ENCODE assay signal across 11 mouse cellular contexts in genomic region chr14:22679705-22680643, GRCm38 (mm10).
DNase-seq lines count a peak whose midpoint lies in the region; ATAC-seq and TF ChIP-seq lines count a peak whose summit lies in the region.
"Had no signal": no experiment of that assay in that cellular context is flagged by ENCODE, and none has a peak within 500 bp of the region (broad histone marks: within the 10 kb centered on the region; RNA-seq: fewer than 3 reads in every experiment).

No protein-coding gene starts in this region.

- WGBS in forebrain, embryonic 10.5 days: 36% methylated on average over 9 of the region's 9 CpGs
- WGBS in forebrain, postnatal 0 days: 18% methylated on average over 9 of the region's 9 CpGs
- WGBS in forebrain, embryonic 14.5 days: 9% methylated on average over 9 of the region's 9 CpGs
- WGBS in kidney, postnatal 0 days: 52% methylated on average over 9 of the region's 9 CpGs
- WGBS in neural tube, embryonic 12.5 days: 26% methylated on average over 9 of the region's 9 CpGs

- DNase-seq in forebrain, embryonic 10.5 days (ENCODE audit: extremely low spot score, low spot score): peak; percentile 48
- DNase-seq in forebrain, postnatal 0 days: no peak
- peak; percentile 89 for DNase-seq in forebrain, embryonic 14.5 days (ENCODE audit: low spot score)
- DNase-seq in kidney, postnatal 0 days (ENCODE audit: low spot score): no peak
- DNase-seq in thymus, postnatal 4 days: no peak
- DNase-seq in gastrocnemius, adult 8-10 months (ENCODE audit: low spot score in 2 of 2): no peak
- no peak for DNase-seq in MN1 (ENCODE audit: low spot score)
- DNase-seq: gastrocnemius, postnatal 25 days had no signal

- H3K27ac ChIP-seq in forebrain, embryonic 10.5 days: peak overlapping the region; percentile 83
- H3K27ac ChIP-seq in forebrain, postnatal 0 days (ENCODE audit: low read depth, low read length): no peak overlapping the region
- peak overlapping the region; percentile 64; the same call in 1 of the 2 replicates for H3K27ac ChIP-seq in forebrain, embryonic 14.5 days (ENCODE audit: low read depth, low read length)
- peak overlapping the region; percentile 19; the same call in 1 of the 2 replicates for H3K27ac ChIP-seq in kidney, postnatal 0 days
- H3K27ac ChIP-seq in neural tube, embryonic 12.5 days: peak overlapping the region; percentile 57
- H3K27ac ChIP-seq: embryonic facial prominence, embryonic 13.5 days; limb, embryonic 10.5 days had no signal

- no peak overlapping the region; the same call in 1 of the 2 replicates for H3K4me3 ChIP-seq in forebrain, embryonic 10.5 days
- H3K4me3 ChIP-seq in forebrain, postnatal 0 days (ENCODE audit: low read depth, low read length): no peak overlapping the region
- no peak overlapping the region for H3K4me3 ChIP-seq in forebrain, embryonic 14.5 days (ENCODE audit: low read depth, low read length)
- no peak overlapping the region for H3K4me3 ChIP-seq in kidney, postnatal 0 days (replicated peaks; ENCODE audit: low read depth, low read length)
- no peak overlapping the region for H3K4me3 ChIP-seq in neural tube, embryonic 12.5 days
- H3K4me3 ChIP-seq: embryonic facial prominence, embryonic 13.5 days; limb, embryonic 10.5 days had no signal

- no peak overlapping the region for H3K9ac ChIP-seq in forebrain, postnatal 0 days
- no peak overlapping the region for H3K9ac ChIP-seq in forebrain, embryonic 14.5 days (ENCODE audit: low read length)
- H3K9ac ChIP-seq in kidney, postnatal 0 days (ENCODE audit: low read depth, low read length): no peak overlapping the region
- H3K9ac ChIP-seq in neural tube, embryonic 12.5 days: no peak overlapping the region
- H3K9ac ChIP-seq: embryonic facial prominence, embryonic 13.5 days had no signal

- peaks cover 40% of the 10 kb centered on the region for H3K4me1 ChIP-seq in forebrain, embryonic 10.5 days
- no peaks in the 10 kb centered on the region for H3K4me1 ChIP-seq in forebrain, postnatal 0 days (ENCODE audit: insufficient read depth)
- peaks cover 20% of the 10 kb centered on the region for H3K4me1 ChIP-seq in forebrain, embryonic 14.5 days (ENCODE audit: control insufficient read depth, insufficient read depth, low read length)
- 0 out of 2 replicates have a peak, but pooled peaks cover 11% of the 10 kb centered on the region for H3K4me1 ChIP-seq in kidney, postnatal 0 days (replicated peaks; ENCODE audit: insufficient read depth, low read length)
- peaks cover 24% of the 10 kb centered on the region for H3K4me1 ChIP-seq in neural tube, embryonic 12.5 days
- H3K4me1 ChIP-seq: embryonic facial prominence, embryonic 13.5 days had no signal

- no peak for TF ChIP-seq CTCF in forebrain, postnatal 0 days (IDR thresholded peaks at IDR 0.05; ENCODE audit: low read depth)
- TF ChIP-seq CTCF in kidney, postnatal 0 days (IDR thresholded peaks at IDR 0.05; ENCODE audit: low read depth): no peak

- H3K27me3 ChIP-seq in forebrain, embryonic 10.5 days (ENCODE audit: poor library complexity, severe bottlenecking): peaks cover 86% of the 10 kb centered on the region
- no peaks in the 10 kb centered on the region; the same call in 1 of the 2 replicates for H3K27me3 ChIP-seq in forebrain, postnatal 0 days (ENCODE audit: insufficient read depth, low read length)
- peaks cover 15% of the 10 kb centered on the region for H3K27me3 ChIP-seq in forebrain, embryonic 14.5 days (replicated peaks; ENCODE audit: control insufficient read depth, insufficient read depth, low read length)
- no peaks in the 10 kb centered on the region for H3K27me3 ChIP-seq in kidney, postnatal 0 days (ENCODE audit: insufficient read depth, low read length)
- no peaks in the 10 kb centered on the region for H3K27me3 ChIP-seq in neural tube, embryonic 12.5 days (replicated peaks)
- H3K27me3 ChIP-seq: embryonic facial prominence, embryonic 13.5 days had no signal

- no peaks in the 10 kb centered on the region for H3K9me3 ChIP-seq in forebrain, embryonic 10.5 days
- H3K9me3 ChIP-seq in forebrain, postnatal 0 days (ENCODE audit: low read length): no peaks in the 10 kb centered on the region
- H3K9me3 ChIP-seq in forebrain, embryonic 14.5 days (replicated peaks; ENCODE audit: control insufficient read depth, low read length): no peaks in the 10 kb centered on the region
- H3K9me3 ChIP-seq in kidney, postnatal 0 days (replicated peaks; ENCODE audit: low read length): no peaks in the 10 kb centered on the region
- H3K9me3 ChIP-seq in neural tube, embryonic 12.5 days: no peaks in the 10 kb centered on the region
- H3K9me3 ChIP-seq: embryonic facial prominence, embryonic 13.5 days; limb, embryonic 10.5 days had no signal

- H3K36me3 ChIP-seq in forebrain, embryonic 10.5 days (replicated peaks): no peaks in the 10 kb centered on the region
- H3K36me3 ChIP-seq in forebrain, postnatal 0 days (ENCODE audit: insufficient read depth): no peaks in the 10 kb centered on the region
- no peaks in the 10 kb centered on the region for H3K36me3 ChIP-seq in forebrain, embryonic 14.5 days (ENCODE audit: control insufficient read depth, insufficient read depth, low read length)
- no peaks in the 10 kb centered on the region for H3K36me3 ChIP-seq in kidney, postnatal 0 days (ENCODE audit: insufficient read depth, low read length)
- H3K36me3 ChIP-seq in neural tube, embryonic 12.5 days: no peaks in the 10 kb centered on the region
- H3K36me3 ChIP-seq: embryonic facial prominence, embryonic 13.5 days; limb, embryonic 10.5 days had no signal

- no peak overlapping the region for H3K4me2 ChIP-seq in forebrain, postnatal 0 days (ENCODE audit: low read depth)
- H3K4me2 ChIP-seq in forebrain, embryonic 14.5 days (ENCODE audit: low read length): no peak overlapping the region
- H3K4me2 ChIP-seq in kidney, postnatal 0 days (ENCODE audit: low read length): no peak overlapping the region
- H3K4me2 ChIP-seq in neural tube, embryonic 12.5 days (replicated peaks): 0 out of 2 replicates have a peak overlapping the region, but pooled peaks have one; percentile 7
- H3K4me2 ChIP-seq: embryonic facial prominence, embryonic 13.5 days had no signal

- no peak for ATAC-seq in forebrain, postnatal 0 days
- peak; percentile 88 for ATAC-seq in forebrain, embryonic 14.5 days
- peak; percentile 54; the same call in 1 of the 2 replicates for ATAC-seq in kidney, postnatal 0 days (replicated peaks; ENCODE audit: low FRiP score, low read depth)
- ATAC-seq in neural tube, embryonic 12.5 days (ENCODE audit: low FRiP score, low read depth): peak; percentile 84

Comparison
In these comparisons a context has a peak if more than half of its experiments do, and no peak if none do; other contexts are left out.
1. DNase-seq: peak in forebrain, embryonic 10.5 days (single experiment) and forebrain, embryonic 14.5 days (single experiment); none in forebrain, postnatal 0 days (single experiment), kidney, postnatal 0 days (single experiment), thymus, postnatal 4 days (single experiment), gastrocnemius, adult 8-10 months (0 of 2) and MN1 (single experiment).